Mouse (Mus musculus) left cerebral cortex, adult 11 months (tissue): Measurements from ENCODE around the gene Ctsh.

Experiments used
- DNase-seq: peaks from one replicate; pipeline ENCODE4 v3.0.0; 2022; ENCODE audit warnings: low spot score

The Ctsh gene

DNA sequence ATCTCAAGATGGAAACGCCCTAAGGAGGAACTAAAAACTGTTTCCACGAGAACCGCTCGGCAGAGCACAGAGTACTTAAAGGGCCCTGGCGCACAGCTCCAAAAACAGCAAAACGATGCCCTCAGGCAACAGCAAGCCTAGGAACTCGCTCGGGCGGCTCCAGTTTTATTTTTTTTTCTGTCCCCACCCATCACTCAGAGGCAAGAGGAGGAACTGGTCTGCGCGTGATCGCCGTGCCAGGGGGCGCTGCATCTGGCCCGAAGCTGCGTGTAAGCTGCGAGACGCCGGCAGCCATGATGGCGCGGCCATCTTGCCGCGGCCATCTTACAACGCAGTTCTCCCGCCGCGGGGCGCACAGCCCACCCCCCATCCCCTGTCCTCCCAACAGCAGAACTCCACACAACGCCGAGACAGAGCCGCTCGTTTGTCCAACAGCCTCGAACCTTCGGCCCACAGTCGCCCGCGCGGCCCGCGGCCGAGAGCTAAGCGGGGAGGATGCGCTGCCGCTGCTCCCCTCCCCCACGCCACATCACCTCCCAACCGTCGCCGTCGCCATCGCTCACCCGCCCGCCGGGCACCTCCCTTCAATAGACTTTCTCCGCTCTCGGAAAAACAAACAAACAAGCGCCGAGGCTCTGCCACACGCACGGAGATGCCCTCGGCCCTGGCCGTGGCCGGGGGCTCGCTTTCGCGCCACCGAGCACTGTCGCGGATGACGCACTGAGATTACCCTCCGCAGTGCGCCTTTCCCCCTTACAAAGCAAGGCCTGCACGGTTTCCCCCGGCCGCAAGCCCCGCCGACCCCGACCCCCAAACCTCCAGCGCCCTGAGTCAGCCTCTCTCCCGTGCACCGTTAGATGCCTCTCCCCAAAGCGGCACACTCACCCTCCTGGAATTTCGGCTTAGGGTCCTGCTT, 60.0 kb downstream of the Ctsh start:
- DNase-seq: peak; percentile 91

DNA sequence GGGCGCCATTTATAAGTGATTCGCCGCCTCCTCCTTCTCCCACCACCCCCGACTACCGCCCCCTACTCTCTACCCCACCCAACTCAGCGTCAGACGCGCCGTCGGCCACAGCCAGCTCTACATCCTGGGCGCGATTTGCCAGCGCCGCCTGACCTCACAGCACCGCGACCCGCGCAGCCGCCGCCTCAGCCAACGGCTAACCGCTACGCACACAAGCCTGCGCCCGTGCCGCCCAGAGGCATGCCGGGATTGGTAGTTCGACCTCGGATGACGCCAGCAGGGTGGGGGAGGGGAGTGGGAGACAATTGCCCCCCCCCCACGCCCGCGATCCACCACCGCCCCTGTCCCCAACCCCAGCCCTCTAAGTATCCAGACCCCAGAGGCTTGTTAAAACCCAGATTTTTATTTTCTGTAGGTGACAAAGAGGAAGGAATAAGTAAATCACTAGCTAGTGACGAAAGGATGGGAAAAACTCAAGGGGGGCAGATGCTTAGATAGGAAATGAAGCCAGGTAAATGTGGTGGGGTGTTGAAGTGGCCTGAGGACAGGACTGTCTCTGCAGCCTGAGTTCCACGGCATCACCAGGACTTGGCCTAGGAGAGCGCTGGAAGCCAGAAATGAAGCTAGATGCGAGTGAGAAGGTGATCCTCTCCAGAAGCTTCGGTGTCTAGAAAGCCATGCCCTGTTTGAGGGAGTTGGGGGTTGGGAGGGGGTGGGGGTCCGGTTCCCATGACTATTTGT, 60.8 kb downstream of the Ctsh start, which contains the start of gene Morf4l1:
Gene Morf4l1 (minus strand): TSS at position 208 of the 741 bp plus-strand sequence.
- DNase-seq: peak; percentile 98

DNA sequence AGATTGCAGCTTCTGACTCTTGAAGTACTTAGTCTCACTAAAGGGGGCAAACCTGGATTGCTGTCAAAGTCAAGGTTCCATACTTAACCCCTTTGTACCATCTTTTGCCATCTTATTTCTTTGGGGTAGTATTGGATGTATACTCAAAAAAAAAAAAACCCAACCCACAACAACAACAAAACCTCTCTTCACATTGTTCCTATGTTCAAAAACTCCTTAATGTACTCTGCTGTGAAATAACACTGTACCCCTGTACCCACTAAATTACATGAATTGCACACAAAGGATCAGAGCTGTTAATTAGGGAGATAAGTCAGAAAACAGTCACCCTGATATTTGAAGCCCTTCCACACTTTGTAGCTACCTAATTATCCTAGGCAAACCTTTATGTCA, 61.4 kb downstream of the Ctsh start:
- DNase-seq: no peak

DNA sequence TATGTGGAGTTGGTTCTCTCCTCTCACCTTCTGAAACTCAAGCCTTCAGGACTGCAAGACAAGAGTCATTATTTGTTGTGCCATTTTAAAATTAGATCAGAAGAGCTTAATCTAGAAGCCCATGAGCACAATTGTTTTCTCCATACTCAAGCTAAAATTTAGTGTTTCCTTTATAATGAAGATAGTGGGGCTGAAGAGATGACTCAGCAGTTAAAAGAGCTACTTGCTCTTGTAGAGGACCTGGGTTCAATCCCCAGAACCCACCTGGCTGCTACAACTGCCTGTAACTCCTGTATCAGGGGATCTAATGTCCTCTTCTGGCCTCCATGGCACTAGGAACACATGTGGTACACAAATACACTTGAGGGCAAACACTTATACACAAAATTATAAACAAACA, 63.3 kb downstream of the Ctsh start:
- DNase-seq: no peak

DNA sequence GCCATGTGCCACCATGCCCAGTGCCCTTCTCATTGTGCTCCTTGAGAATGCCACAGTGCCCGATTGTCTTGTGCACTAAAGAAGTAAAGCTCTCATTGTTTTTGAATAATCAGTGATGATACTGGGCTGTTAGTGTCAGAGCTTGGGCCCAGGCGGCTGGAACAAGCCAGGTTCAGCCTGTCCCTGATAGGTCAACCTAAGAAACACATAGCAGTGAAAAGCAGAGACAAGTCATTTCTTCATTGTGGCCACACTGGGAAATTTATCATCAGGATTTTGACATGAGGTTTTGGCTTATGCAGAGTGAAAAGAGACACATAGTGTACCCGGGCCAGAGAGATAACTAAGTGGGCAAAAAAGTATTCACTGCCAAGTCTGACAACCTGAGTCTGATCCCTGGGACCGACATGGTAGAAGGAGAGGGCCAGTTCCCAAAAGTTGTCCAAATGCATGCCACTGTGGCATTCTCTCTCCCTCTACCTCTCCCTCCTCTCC, 68.3 kb downstream of the Ctsh start:
- DNase-seq: no peak

DNA sequence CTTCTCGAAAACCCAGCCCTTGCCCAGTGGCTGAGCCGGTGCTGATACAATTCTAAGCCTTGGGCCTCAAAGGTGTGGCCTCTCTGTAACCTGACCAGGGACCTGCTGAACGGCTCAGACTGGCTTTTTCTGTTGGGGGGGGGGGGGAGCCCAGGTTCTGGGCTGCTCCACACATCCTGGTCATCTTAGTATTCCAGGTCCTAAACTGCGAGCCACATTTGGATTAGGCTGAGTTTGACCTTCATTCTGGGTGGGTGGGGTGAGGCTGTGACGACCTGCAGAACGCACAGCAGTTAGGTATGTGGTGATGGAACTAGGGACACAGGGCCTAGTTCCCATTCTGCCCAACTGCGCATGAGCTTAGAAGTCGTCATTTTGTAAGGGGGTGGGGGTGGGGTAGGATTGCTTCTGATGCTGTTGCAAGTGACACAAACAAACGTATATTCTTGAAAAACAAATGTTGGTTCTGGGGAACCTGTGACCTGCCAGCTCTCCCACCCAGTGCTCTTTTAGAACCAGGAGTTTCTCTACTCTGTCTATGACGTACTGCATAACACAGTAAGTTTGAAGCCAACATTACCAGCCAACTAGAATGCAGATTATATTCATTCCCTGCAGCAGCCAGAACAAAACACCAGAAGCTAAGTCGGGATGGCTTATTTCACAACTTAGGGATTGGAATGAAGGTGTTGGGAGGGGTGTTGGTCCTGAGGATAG, 70.4 kb downstream of the Ctsh start:
- DNase-seq: no peak

DNA sequence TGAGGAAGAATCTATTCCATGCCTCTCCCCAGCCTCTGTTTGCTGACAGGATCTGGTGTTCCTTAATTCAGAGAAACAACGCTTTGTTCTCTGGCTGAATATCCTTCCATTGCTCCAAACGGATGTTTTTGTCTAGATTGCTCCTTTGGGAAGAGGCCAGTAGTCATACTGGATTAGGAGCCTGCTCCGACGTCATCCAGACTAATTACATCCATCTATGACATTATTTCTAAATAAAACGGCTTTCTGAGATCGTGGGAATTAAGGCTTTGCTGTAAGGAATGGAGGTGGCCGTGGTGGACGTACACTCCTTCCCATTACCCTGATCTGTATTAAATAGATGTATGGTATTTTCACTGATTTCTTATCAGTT, 70.9 kb downstream of the Ctsh start:
- no peak for DNase-seq
